Mouse (Mus musculus) CH12.LX (cell line): ENCODE measurements at regions not wholly inside any gene's neighbourhood (a gene's known extent, or its start where the extent isn't known, plus 50 kb on each side); places are given as distances from the start of the nearest gene placed in this dataset.

Source experiments
- CTCF ChIP-seq, 2 experiments: IDR thresholded peaks in 1 of 2; conservative IDR thresholded peaks in 1 of 2; 2 replicates each; pipeline ENCODE4 v1.5.1; 2011 to 2012; ENCODE audit warnings: low read depth in 2 of 2, low read length in 2 of 2, improper control_type of control experiment in 1 of 2, inconsistent platforms in 1 of 2, mild to moderate bottlenecking in 1 of 2, moderate library complexity in 1 of 2
- EP300 ChIP-seq: IDR thresholded peaks from 2 replicates; pipeline ENCODE4 v1.6.1; 2011; ENCODE audit warnings: low read length, improper control_type of control experiment
- HCFC1 ChIP-seq: IDR thresholded peaks from 2 replicates; pipeline ENCODE4 v1.6.1; 2012; ENCODE audit warnings: low read depth, mild to moderate bottlenecking, inconsistent platforms, low read length, improper control_type of control experiment
- JUND ChIP-seq: conservative IDR thresholded peaks from 2 replicates; pipeline ENCODE4 v1.6.1; 2011; ENCODE audit warnings: low read depth, low read length, improper control_type of control experiment
- MAX ChIP-seq: IDR thresholded peaks from 2 replicates; pipeline ENCODE4 v1.6.1; 2011; ENCODE audit warnings: low read length, improper control_type of control experiment
- POLR2A ChIP-seq: IDR thresholded peaks from 2 replicates; pipeline ENCODE4 v1.6.1; 2011; ENCODE audit warnings: low read depth, mild to moderate bottlenecking, improper control_type of control experiment, low read length
- SMC3 ChIP-seq: IDR thresholded peaks from 2 replicates; pipeline ENCODE4 v1.6.1; 2011; ENCODE audit warnings: low read depth, low read length, improper control_type of control experiment

GRCm38 (mm10) chr16:25055376-25055775, 231.2 kb upstream of the Tprg start:
- TF ChIP-seq HCFC1 (no peak), SMC3 (no peak), POLR2A (no peak), JUND (no peak), CTCF (conservative IDR thresholded peaks at IDR 0.05 in 1 of 2, IDR thresholded peaks at IDR 0.05 in 1 of 2; ENCODE audit: low read depth in 2 of 2, low read length in 2 of 2) (no peak), MAX (no peak), EP300 (no peak)
